In genomic region chr10:13090596-13091424, GRCm38 (mm10) we compare ENCODE assay signal across 8 mouse cellular contexts. TPM values are rescaled to one million over a fixed set of nuclear protein-coding genes. Genes with fewer than 3 reads are reported as not detected.
DNase-seq lines count a peak whose midpoint lies in the region; ATAC-seq and TF ChIP-seq lines count a peak whose summit lies in the region.

No protein-coding gene starts in this region.

- H3K27ac ChIP-seq in bone marrow, adult 2 months (ENCODE audit: control insufficient read depth, insufficient read depth, low read depth, low read length, poor library complexity) = no peak overlapping the region
- 0 out of 2 replicates have a peak overlapping the region, but pooled peaks have one; percentile 12 for H3K27ac ChIP-seq in embryonic facial prominence, embryonic 12.5 days
- H3K27ac ChIP-seq in heart, adult 2 months = peak overlapping the region; percentile 27; the same call in 1 of the 2 replicates
- H3K27ac ChIP-seq in kidney, adult 2 months (ENCODE audit: insufficient read depth, low read depth, low read length) = no peak overlapping the region
- H3K27ac ChIP-seq in limb, embryonic 12.5 days = peak overlapping the region; percentile 50
- peak overlapping the region; percentile 39 for H3K27ac ChIP-seq in midbrain, embryonic 12.5 days (replicated peaks)
- H3K27ac ChIP-seq in spleen, adult 2 months (ENCODE audit: insufficient read depth, low read length) = no peak overlapping the region

- H3K4me1 ChIP-seq in bone marrow, adult 2 months (ENCODE audit: control insufficient read depth, insufficient read depth, low read length) = no peaks in the 10 kb centered on the region
- H3K4me1 ChIP-seq in embryonic facial prominence, embryonic 12.5 days = no peaks in the 10 kb centered on the region
- no peaks in the 10 kb centered on the region for H3K4me1 ChIP-seq in heart, adult 2 months (ENCODE audit: control insufficient read depth, insufficient read depth, low read length)
- H3K4me1 ChIP-seq in kidney, adult 2 months (ENCODE audit: control insufficient read depth, insufficient read depth, low read length) = no peaks in the 10 kb centered on the region; the same call in 1 of the 2 replicates
- H3K4me1 ChIP-seq in limb, embryonic 12.5 days (replicated peaks) = no peaks in the 10 kb centered on the region
- H3K4me1 ChIP-seq in midbrain, embryonic 12.5 days = no peaks in the 10 kb centered on the region
- H3K4me1 ChIP-seq in spleen, adult 2 months (ENCODE audit: control insufficient read depth, insufficient read depth, insufficient read length) = peaks cover 2% of the 10 kb centered on the region; the same call in 1 of the 2 replicates

- peak overlapping the region; percentile 66 for H3K9ac ChIP-seq in embryonic facial prominence, embryonic 12.5 days
- H3K9ac ChIP-seq in heart, adult 2 months (ENCODE audit: low read depth, low read length) = peak overlapping the region; percentile 47
- H3K9ac ChIP-seq in limb, embryonic 12.5 days (replicated peaks) = peak overlapping the region; percentile 71
- H3K9ac ChIP-seq in midbrain, embryonic 12.5 days (replicated peaks) = peak overlapping the region; percentile 53

- peaks cover 27% of the 10 kb centered on the region for H3K9me3 ChIP-seq in embryonic facial prominence, embryonic 12.5 days
- peaks cover 46% of the 10 kb centered on the region for H3K9me3 ChIP-seq in limb, embryonic 12.5 days
- H3K9me3 ChIP-seq in midbrain, embryonic 12.5 days = peaks cover 17% of the 10 kb centered on the region

- peak; percentile 97 for ATAC-seq in embryonic facial prominence, embryonic 12.5 days (ENCODE audit: insufficient number of reproducible peaks, insufficient read depth, low FRiP score, low TSS enrichment)
- peak; percentile 93 for ATAC-seq in limb, embryonic 12.5 days (ENCODE audit: insufficient number of reproducible peaks, insufficient read depth, low FRiP score, low TSS enrichment, low read depth)
- ATAC-seq in midbrain, embryonic 12.5 days (ENCODE audit: low FRiP score, low read depth) = peak; percentile 96
- ATAC-seq in monocyte, adult 5-6 weeks (replicated peaks; ENCODE audit: insufficient number of reproducible peaks, low FRiP score, low TSS enrichment, poor library complexity, severe bottlenecking) = no peak

- TF ChIP-seq CTCF in bone marrow, adult 2 months (IDR thresholded peaks at IDR 0.05; ENCODE audit: control insufficient read depth, insufficient read depth, low read length) = no peak
- no peak for TF ChIP-seq CTCF in heart, adult 2 months (IDR thresholded peaks at IDR 0.05)
- TF ChIP-seq CTCF in kidney, adult 2 months (conservative IDR thresholded peaks at IDR 0.05; ENCODE audit: insufficient read depth, insufficient read length, low read depth, low read length) = no peak
- no peak for TF ChIP-seq CTCF in spleen, adult 2 months (IDR thresholded peaks at IDR 0.05; ENCODE audit: extremely low read depth, insufficient read depth, insufficient read length, insufficient replicate concordance)

- 47% methylated on average over 70 of the region's 70 CpGs for WGBS in bone marrow, adult 2 months
- 54% methylated on average over 70 of the region's 70 CpGs for WGBS in embryonic facial prominence, embryonic 12.5 days
- 53% methylated on average over 70 of the region's 70 CpGs for WGBS in heart, adult 2 months
- 57% methylated on average over 70 of the region's 70 CpGs for whole genome bisulfite sequencing in kidney, adult 2 months
- 54% methylated on average over 70 of the region's 70 CpGs for WGBS in limb, embryonic 12.5 days
- WGBS in midbrain, embryonic 12.5 days = 51% methylated on average over 70 of the region's 70 CpGs
- 47% methylated on average over 70 of the region's 70 CpGs for WGBS in spleen, adult 2 months

- no peaks in the 10 kb centered on the region for H3K79me2 ChIP-seq in heart, adult 2 months (replicated peaks; ENCODE audit: control insufficient read depth, insufficient read depth, low read length)

- TF ChIP-seq EP300 in heart, adult 2 months (IDR thresholded peaks at IDR 0.05; ENCODE audit: insufficient read depth, low read depth, low read length) = no peak

- no peaks in the 10 kb centered on the region for H3K36me3 ChIP-seq in embryonic facial prominence, embryonic 12.5 days
- no peaks in the 10 kb centered on the region for H3K36me3 ChIP-seq in heart, adult 2 months (ENCODE audit: control insufficient read depth, insufficient read depth, low read length)
- no peaks in the 10 kb centered on the region for H3K36me3 ChIP-seq in kidney, adult 2 months (ENCODE audit: control insufficient read depth, insufficient read depth, low read length)
- no peaks in the 10 kb centered on the region for H3K36me3 ChIP-seq in limb, embryonic 12.5 days
- no peaks in the 10 kb centered on the region for H3K36me3 ChIP-seq in midbrain, embryonic 12.5 days
- no peaks in the 10 kb centered on the region for H3K36me3 ChIP-seq in spleen, adult 2 months (ENCODE audit: control insufficient read depth, insufficient read depth, low read length)

- intact Hi-C loops in heart, adult 2 months (cut with DNase I) = no loop called here

- peak overlapping the region; percentile 45 for H3K4me2 ChIP-seq in embryonic facial prominence, embryonic 12.5 days (replicated peaks)
- peak overlapping the region; percentile 59 for H3K4me2 ChIP-seq in limb, embryonic 12.5 days
- H3K4me2 ChIP-seq in midbrain, embryonic 12.5 days (replicated peaks) = peak overlapping the region; percentile 55

- TF ChIP-seq POLR2A in bone marrow, adult 2 months (IDR thresholded peaks at IDR 0.05; ENCODE audit: borderline replicate concordance, control insufficient read depth, low read depth, low read length) = peak; percentile 20; the same call in 1 of the 2 replicates
- peak; percentile 76 for TF ChIP-seq POLR2A in heart, adult 2 months (IDR thresholded peaks at IDR 0.05; ENCODE audit: insufficient read depth, low read depth, low read length)
- no peak for TF ChIP-seq POLR2A in kidney, adult 2 months (IDR thresholded peaks at IDR 0.05; ENCODE audit: low read depth, low read length)
- TF ChIP-seq POLR2A in spleen, adult 2 months (IDR thresholded peaks at IDR 0.05; ENCODE audit: low read depth, low read length) = no peak

- peak; percentile 77 to 81 for DNase-seq in heart, adult 2 months
- DNase-seq in kidney, adult 2 months = peak; percentile 68
- DNase-seq in spleen, adult 2 months (ENCODE audit: low read depth in 1 of 2, low spot score in 2 of 2) = no peak

- no peak overlapping the region for H3K4me3 ChIP-seq in bone marrow, adult 2 months (replicated peaks; ENCODE audit: control insufficient read depth, low read depth, low read length)
- H3K4me3 ChIP-seq in embryonic facial prominence, embryonic 12.5 days = peak overlapping the region; percentile 56
- H3K4me3 ChIP-seq in heart, adult 2 months = peak overlapping the region; percentile 61
- H3K4me3 ChIP-seq in kidney, adult 2 months (ENCODE audit: insufficient read depth, low read depth, low read length) = peak overlapping the region; percentile 81
- H3K4me3 ChIP-seq in limb, embryonic 12.5 days (replicated peaks) = peak overlapping the region; percentile 56
- peak overlapping the region; percentile 52 for H3K4me3 ChIP-seq in midbrain, embryonic 12.5 days
- peak overlapping the region; percentile 47; the same call in 1 of the 2 replicates for H3K4me3 ChIP-seq in spleen, adult 2 months (ENCODE audit: extremely low read depth, insufficient read depth, insufficient read length)

- H3K27me3 ChIP-seq in embryonic facial prominence, embryonic 12.5 days = no peaks in the 10 kb centered on the region
- no peaks in the 10 kb centered on the region for H3K27me3 ChIP-seq in heart, adult 2 months (ENCODE audit: control insufficient read depth, insufficient read depth, low read length)
- H3K27me3 ChIP-seq in kidney, adult 2 months (replicated peaks; ENCODE audit: control insufficient read depth, insufficient read depth, low read length) = no peaks in the 10 kb centered on the region
- H3K27me3 ChIP-seq in limb, embryonic 12.5 days = no peaks in the 10 kb centered on the region
- no peaks in the 10 kb centered on the region for H3K27me3 ChIP-seq in midbrain, embryonic 12.5 days
- H3K27me3 ChIP-seq in spleen, adult 2 months (ENCODE audit: control insufficient read depth, insufficient read depth, low read length) = peaks cover 8% of the 10 kb centered on the region

RNA-seq across cellular contexts. Expression of gene Plagl1, which starts 30.5 kb away (rescaled TPM):
- 2.9 and 3.1 TPM in 2 replicates for polyA plus RNA-seq in bone marrow, adult 2 months (2011; ENCODE audit: insufficient read depth, insufficient read length, low replicate concordance, missing spikeins)
- 121 and 137 TPM in 2 replicates for polyA plus RNA-seq in embryonic facial prominence, embryonic 12.5 days (2016; fragmentation: Nextera tagmentation; extraction: Ambion mirVana)
- 1 to 10 TPM; 7.8 to 8.6 TPM for total RNA-seq in heart, adult 2 months (2021)
- 11.3 and 19.1 TPM in 2 replicates for polyA plus RNA-seq in heart, adult 2 months (2012; rRNA removed)
- polyA plus RNA-seq in kidney, adult 2 months (2012; rRNA removed) = 11.6 and 12.7 TPM in 2 replicates
- polyA plus RNA-seq in limb, embryonic 12.5 days (2016; fragmentation: Nextera tagmentation; extraction: Ambion mirVana) = 64.5 and 88.5 TPM in 2 replicates
- polyA plus RNA-seq in midbrain, embryonic 12.5 days (2016; fragmentation: Nextera tagmentation; extraction: Ambion mirVana) = 77.2 and 98.5 TPM in 2 replicates
- 1.1 and 1.4 TPM in 2 replicates for polyA plus RNA-seq in spleen, adult 2 months (2012; rRNA removed)
- total RNA-seq in monocyte, adult 5-6 weeks (2017) = 0.43 to 1.8 TPM in 2 of 3 replicates, not detected in the other

Comparison
In these comparisons a context has a peak if more than half of its experiments do, and no peak if none do; other contexts are left out.
1. H3K27ac ChIP-seq: peak in embryonic facial prominence, embryonic 12.5 days (single experiment), heart, adult 2 months (single experiment), limb, embryonic 12.5 days (single experiment) and midbrain, embryonic 12.5 days (single experiment); none in bone marrow, adult 2 months (single experiment), kidney, adult 2 months (single experiment) and spleen, adult 2 months (single experiment).
2. POLR2A ChIP-seq: peak in bone marrow, adult 2 months (single experiment) and heart, adult 2 months (single experiment); none in kidney, adult 2 months (single experiment) and spleen, adult 2 months (single experiment).
3. DNase-seq: peak in heart, adult 2 months (2 of 2) and kidney, adult 2 months (single experiment); none in spleen, adult 2 months (0 of 2).
4. Peak in every context shown above with its lines, with median percentiles within 50 percentile points of each other: H3K4me2 ChIP-seq and H3K9ac ChIP-seq.